Mouse (Mus musculus) heart, embryonic 10.5 days (tissue): ENCODE results near the gene Zdhhc1. TPM values are rescaled to one million over a fixed set of nuclear protein-coding genes. Genes with fewer than 3 reads are reported as not detected.

Experiments used
- DNase-seq: peaks from one replicate; pipeline ENCODE4 v3.0.0-alpha.2; 2017; ENCODE audit warnings: low spot score
- H3K27ac ChIP-seq: fragments of 300-500 bp; sonication (generic); 2 replicates; pipeline ENCODE4 v1.5.1; 2016; ENCODE audit warnings: mild to moderate bottlenecking
- H3K27me3 ChIP-seq: fragments of 300-500 bp; sonication (generic); 2 replicates; pipeline ENCODE4 v1.6.1; 2016; ENCODE audit warnings: mild to moderate bottlenecking; ENCODE audit not compliant: poor library complexity, insufficient read depth, severe bottlenecking
- H3K36me3 ChIP-seq: fragments of 300-500 bp; sonication (generic); 2 replicates; pipeline ENCODE4 v1.6.1; 2016; ENCODE audit warnings: mild to moderate bottlenecking, moderate library complexity
- H3K4me1 ChIP-seq: fragments of 300-500 bp; sonication (generic); 2 replicates; pipeline ENCODE4 v1.6.1; 2016; ENCODE audit warnings: mild to moderate bottlenecking
- H3K4me3 ChIP-seq: fragments of 300-500 bp; sonication (generic); 2 replicates; pipeline ENCODE4 v1.5.1; 2016; ENCODE audit warnings: mild to moderate bottlenecking, moderate library complexity
- H3K9me3 ChIP-seq: fragments of 300-500 bp; sonication (generic); 2 replicates; pipeline ENCODE4 v1.6.1; 2016; ENCODE audit warnings: mild to moderate bottlenecking, moderate library complexity
- WGBS: fragments of 180-500 bp; shearing (Covaris S2); methylation state at CpG from one replicate; pipeline ENCODE4 v1.1.7; 2016; 5-methylcytosine and 5-hydroxymethylcytosine counted together
- polyA plus RNA-seq: library from polyadenylated mRNA; unstranded; fragments of >200 nt; fragmentation: Nextera tagmentation; extraction: Ambion mirVana; gene quantifications from 2 replicates; pipeline ENCODE4 v1.2.1, GENCODE M21; 2016

Zdhhc1 gene
- polyA plus RNA-seq, 1 experiment from 2014 or later: 21.6 TPM

GRCm38 (mm10) chr8:105529271-105529670, 32.6 kb upstream of the Zdhhc1 start:
- DNase-seq: no peak
- Histone ChIP-seq H3K36me3 (peaks cover 36% of the 10 kb centered on the region), H3K4me1 (peaks cover 38% of the 10 kb centered on the region), H3K4me3 (no peak overlapping the region), H3K27ac (no peak overlapping the region), H3K27me3 (no peaks in the 10 kb centered on the region), H3K9me3 (no peaks in the 10 kb centered on the region)
- 87% methylated on average over 3 of the region's 3 CpGs for WGBS

GRCm38 (mm10) chr8:105528206-105528605, 31.5 kb upstream of the Zdhhc1 start:
- DNase-seq: no peak
- H3K36me3 ChIP-seq: peaks cover 47% of the 10 kb centered on the region

GRCm38 (mm10) chr8:105527110-105527509, 30.4 kb upstream of the Zdhhc1 start:
- Histone ChIP-seq H3K36me3 (peaks cover 51% of the 10 kb centered on the region), H3K27me3 (no peaks in the 10 kb centered on the region), H3K27ac (no peak overlapping the region), H3K4me3 (no peak overlapping the region), H3K4me1 (peaks cover 33% of the 10 kb centered on the region), H3K9me3 (no peaks in the 10 kb centered on the region)
- no peak for DNase-seq
- WGBS: 79% methylated on average over 2 of the region's 2 CpGs

More at GRCm38 (mm10) chr8:105528206-105528605, 31.5 kb upstream of the Zdhhc1 start:
- H3K4me1 ChIP-seq: peaks cover 32% of the 10 kb centered on the region
- H3K4me3 ChIP-seq: no peak overlapping the region
- H3K27me3 ChIP-seq: no peaks in the 10 kb centered on the region
- H3K27ac ChIP-seq: no peak overlapping the region
- no peaks in the 10 kb centered on the region for H3K9me3 ChIP-seq
- 96% methylated on average over 1 of the region's 1 CpGs for WGBS

- Histone ChIP-seq H3K27me3 (peaks cover 15% of the 10 kb centered on the region), H3K4me3 (no peak overlapping the region), H3K9me3 (no peaks in the 10 kb centered on the region), H3K4me1 (peaks cover 58% of the 10 kb centered on the region), H3K27ac (0 out of 2 replicates have a peak overlapping the region, but pooled peaks have one; percentile 3), H3K36me3 (peaks cover 35% of the 10 kb centered on the region)
- WGBS: 67% methylated on average over 9 of the region's 9 CpGs
- DNase-seq: no peak
Observed at GRCm38 (mm10) chr8:105522890-105523289, 26.2 kb upstream of the Zdhhc1 start.

- Histone ChIP-seq H3K36me3 (peaks cover 33% of the 10 kb centered on the region), H3K27ac (peak overlapping the region; percentile 92; the same call in 1 of the 2 replicates), H3K4me3 (no peak overlapping the region), H3K4me1 (peaks cover 65% of the 10 kb centered on the region), H3K27me3 (peaks cover 22% of the 10 kb centered on the region), H3K9me3 (no peaks in the 10 kb centered on the region)
- DNase-seq: no peak
- WGBS: 76% methylated on average over 21 of the region's 21 CpGs
Observed at GRCm38 (mm10) chr8:105521995-105522769, 25.5 kb upstream of the Zdhhc1 start.

- Histone ChIP-seq H3K27ac (peak overlapping the region; percentile 92), H3K4me1 (peaks cover 74% of the 10 kb centered on the region)
Observed at GRCm38 (mm10) chr8:105521061-105521460, 24.4 kb upstream of the Zdhhc1 start.

GRCm38 (mm10) chr8:105520521-105520920, 23.8 kb upstream of the Zdhhc1 start:
- H3K4me1 ChIP-seq: peaks cover 75% of the 10 kb centered on the region
- peak overlapping the region; percentile 79 for H3K4me3 ChIP-seq
- H3K27ac ChIP-seq: peak overlapping the region; percentile 92
- H3K36me3 ChIP-seq: peaks cover 26% of the 10 kb centered on the region
- DNase-seq: no peak
- H3K9me3 ChIP-seq: no peaks in the 10 kb centered on the region
- peaks cover 34% of the 10 kb centered on the region for H3K27me3 ChIP-seq
- WGBS: 28% methylated on average over 5 of the region's 5 CpGs

More at GRCm38 (mm10) chr8:105521061-105521460, 24.4 kb upstream of the Zdhhc1 start:
- peaks cover 33% of the 10 kb centered on the region for H3K27me3 ChIP-seq
- no peaks in the 10 kb centered on the region for H3K9me3 ChIP-seq
- H3K36me3 ChIP-seq: peaks cover 30% of the 10 kb centered on the region
- WGBS: 1% methylated on average over 3 of the region's 3 CpGs
- peak overlapping the region; percentile 79 for H3K4me3 ChIP-seq
- no peak for DNase-seq

GRCm38 (mm10) chr8:105519591-105519990, 22.9 kb upstream of the Zdhhc1 start:
- DNase-seq: no peak
- Histone ChIP-seq H3K4me1 (peaks cover 78% of the 10 kb centered on the region), H3K36me3 (peaks cover 18% of the 10 kb centered on the region), H3K27ac (peak overlapping the region; percentile 92), H3K27me3 (peaks cover 41% of the 10 kb centered on the region), H3K4me3 (peak overlapping the region; percentile 79), H3K9me3 (no peaks in the 10 kb centered on the region)
- 2% methylated on average over 2 of the region's 2 CpGs for whole genome bisulfite sequencing

- Histone ChIP-seq H3K4me1 (peaks cover 78% of the 10 kb centered on the region), H3K27me3 (peaks cover 41% of the 10 kb centered on the region), H3K4me3 (peak within 1 kb of the TSS; percentile 79), H3K27ac (peak within 1 kb of the TSS; percentile 92), H3K9me3 (no peaks in the 10 kb centered on the region), H3K36me3 (peaks cover 9% of the 10 kb centered on the region)
- no peak for DNase-seq
- under 1% methylated on average over 67 of the region's 68 CpGs for WGBS
Observed at GRCm38 (mm10) chr8:105518436-105519313, 22.0 kb upstream of the Zdhhc1 start, which contains the start of gene Hsd11b2. Gene Hsd11b2 (plus strand): TSS chr8:105518755.

- DNase-seq: no peak
- no peaks in the 10 kb centered on the region for H3K9me3 ChIP-seq
- H3K27ac ChIP-seq: 0 out of 2 replicates have a peak overlapping the region, but pooled peaks have one; percentile 92
- H3K4me1 ChIP-seq: peaks cover 64% of the 10 kb centered on the region
- no peaks in the 10 kb centered on the region for H3K36me3 ChIP-seq
- peak overlapping the region; percentile 25; the same call in 1 of the 2 replicates for H3K4me3 ChIP-seq
- WGBS: 31% methylated on average over 8 of the region's 8 CpGs
- H3K27me3 ChIP-seq: peaks cover 41% of the 10 kb centered on the region
Observed at GRCm38 (mm10) chr8:105517346-105517745, 20.6 kb upstream of the Zdhhc1 start.

- Histone ChIP-seq H3K27me3 (peaks cover 41% of the 10 kb centered on the region), H3K9me3 (no peaks in the 10 kb centered on the region), H3K4me1 (peaks cover 53% of the 10 kb centered on the region), H3K27ac (peak overlapping the region; percentile 37; the same call in 1 of the 2 replicates), H3K36me3 (no peaks in the 10 kb centered on the region), H3K4me3 (peak overlapping the region; percentile 44)
- 9% methylated on average over 12 of the region's 12 CpGs for WGBS
- DNase-seq: peak; percentile 90
Observed at GRCm38 (mm10) chr8:105516018-105516645, 19.4 kb upstream of the Zdhhc1 start.

GRCm38 (mm10) chr8:105514656-105515055, 18.0 kb upstream of the Zdhhc1 start:
- H3K4me1 ChIP-seq: peaks cover 48% of the 10 kb centered on the region
- H3K27me3 ChIP-seq: peaks cover 36% of the 10 kb centered on the region

More at GRCm38 (mm10) chr8:105514656-105515055, 18.0 kb upstream of the Zdhhc1 start:
- Histone ChIP-seq H3K9me3 (no peaks in the 10 kb centered on the region), H3K36me3 (no peaks in the 10 kb centered on the region), H3K4me3 (no peak overlapping the region), H3K27ac (no peak overlapping the region)
- no peak for DNase-seq
- 66% methylated on average over 5 of the region's 5 CpGs for WGBS
